Mouse (Mus musculus) stomach, postnatal 0 days (tissue): ENCODE data around the gene Auh. TPM values are rescaled to one million over a fixed set of nuclear protein-coding genes. Genes with fewer than 3 reads are reported as not detected.

Experiments used
- ATAC-seq: fragments of 200-750 bp; cut with Nextera tagmentation; 2 replicates; pipeline ENCODE4 v1.8.0; 2017; ENCODE audit not compliant: low FRiP score, low TSS enrichment
- DNase-seq: peaks from one replicate; pipeline ENCODE4 v3.0.0-alpha.2; 2016; ENCODE audit warnings: low spot score
- H3K27ac ChIP-seq: fragments of 300-500 bp; sonication (generic); replicated peaks from 2 replicates; pipeline ENCODE4 v1.5.1; 2014; ENCODE audit warnings: mild to moderate bottlenecking, control low read depth
- H3K27me3 ChIP-seq: fragments of 300-500 bp; sonication (generic); 2 replicates; pipeline ENCODE4 v1.6.1; 2014; ENCODE audit warnings: low read length; ENCODE audit not compliant: control insufficient read depth, insufficient read depth
- H3K36me3 ChIP-seq: fragments of 300-500 bp; sonication (generic); 2 replicates; pipeline ENCODE4 v1.6.1; 2014; ENCODE audit warnings: low read length, mixed read lengths; ENCODE audit not compliant: control insufficient read depth, insufficient read depth
- H3K4me1 ChIP-seq: fragments of 300-500 bp; sonication (generic); replicated peaks from 2 replicates; pipeline ENCODE4 v1.6.1; 2014; ENCODE audit warnings: antibody characterized with exemption; ENCODE audit not compliant: control insufficient read depth, insufficient read depth
- H3K4me2 ChIP-seq: fragments of 300-500 bp; sonication (generic); replicated peaks from 2 replicates; pipeline ENCODE4 v1.6.1; 2014; ENCODE audit warnings: low read depth, mild to moderate bottlenecking, control low read depth, moderate library complexity
- H3K4me3 ChIP-seq: fragments of 300-500 bp; sonication (generic); 2 replicates; pipeline ENCODE4 v1.5.1; 2014; ENCODE audit warnings: low read depth, low read length, control low read depth
- H3K9ac ChIP-seq: fragments of 300-500 bp; sonication (generic); 2 replicates; pipeline ENCODE4 v1.6.1; 2014; ENCODE audit warnings: mild to moderate bottlenecking, low read length, control low read depth, mixed read lengths
- H3K9me3 ChIP-seq: fragments of 300-500 bp; sonication (generic); 2 replicates; pipeline ENCODE4 v1.6.1; 2016; ENCODE audit warnings: low read length; ENCODE audit not compliant: control insufficient read depth
- CTCF ChIP-seq: IDR thresholded peaks from 2 replicates; pipeline ENCODE4 v1.5.1; 2016; ENCODE audit warnings: antibody characterized with exemption, low read depth, mild to moderate bottlenecking, moderate library complexity
- EP300 ChIP-seq: optimal IDR thresholded peaks from 2 replicates; pipeline ENCODE3; 2016; ENCODE audit warnings: antibody characterized with exemption
- WGBS: fragments of 180-500 bp; shearing (Covaris S2); extraction: QIAGEN DNeasy Blood & Tissue Kit; methylation state at CpG from one replicate; pipeline ENCODE4 v1.1.7; 2014; 5-methylcytosine and 5-hydroxymethylcytosine counted together
- polyA plus RNA-seq: library from polyadenylated mRNA; unstranded; fragments of >200 nt; fragmentation: Nextera tagmentation; extraction: Ambion mirVana; gene quantifications from 2 replicates; pipeline ENCODE4 v1.2.1, GENCODE M21; 2015

Auh gene
- polyA plus RNA-seq, 1 experiment from 2014 or later, result 41.4 TPM

DNA sequence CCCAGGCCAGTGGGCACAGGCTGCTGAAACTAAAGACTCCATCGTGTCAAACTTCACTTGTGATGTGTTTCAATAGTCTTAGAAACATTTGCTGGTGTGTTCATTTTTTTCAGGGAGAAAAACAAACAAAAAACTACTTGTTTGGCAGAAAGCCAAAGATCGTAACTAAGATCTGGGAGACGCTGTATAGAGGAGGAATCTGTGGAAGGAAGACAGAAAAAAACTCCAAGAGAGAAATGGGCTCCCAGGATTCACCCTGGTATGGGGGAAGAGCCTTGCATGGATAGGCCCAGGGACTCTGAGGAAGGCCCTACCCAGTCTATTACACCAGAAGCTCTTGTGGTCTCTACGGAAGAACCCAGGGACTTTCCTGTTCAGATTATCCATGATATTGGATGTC, 123.5 kb downstream of the Auh start:
- Histone ChIP-seq H3K27ac (0 out of 2 replicates have a peak overlapping the region, but pooled peaks have one; percentile 40), H3K4me2 (no peak overlapping the region), H3K27me3 (no peaks in the 10 kb centered on the region), H3K9me3 (no peaks in the 10 kb centered on the region), H3K36me3 (no peaks in the 10 kb centered on the region), H3K4me1 (no peaks in the 10 kb centered on the region; the same call in 1 of the 2 replicates), H3K4me3 (no peak overlapping the region), H3K9ac (no peak overlapping the region)
- no peak for TF ChIP-seq CTCF
- no peak for TF ChIP-seq EP300
- 24% methylated on average over 4 of the region's 4 CpGs for WGBS
- ATAC-seq (peak; percentile 41; the same call in 1 of the 2 replicates), DNase-seq (no peak)

GRCm38 (mm10) chr13:52805581-52805980, 123.9 kb downstream of the Auh start:
- no peaks in the 10 kb centered on the region; the same call in 1 of the 2 replicates for H3K4me1 ChIP-seq
- H3K4me3 ChIP-seq, result no peak overlapping the region
- DNase-seq, result no peak
- no peaks in the 10 kb centered on the region for H3K9me3 ChIP-seq
- peak; percentile 31; the same call in 1 of the 2 replicates for ATAC-seq
- 20% methylated on average over 6 of the region's 6 CpGs for WGBS
- no peak for TF ChIP-seq CTCF
- TF ChIP-seq EP300, result no peak
- H3K9ac ChIP-seq, result no peak overlapping the region
- no peaks in the 10 kb centered on the region for H3K27me3 ChIP-seq
- H3K4me2 ChIP-seq, result no peak overlapping the region
- no peaks in the 10 kb centered on the region for H3K36me3 ChIP-seq
- H3K27ac ChIP-seq, result 0 out of 2 replicates have a peak overlapping the region, but pooled peaks have one; percentile 40

DNA sequence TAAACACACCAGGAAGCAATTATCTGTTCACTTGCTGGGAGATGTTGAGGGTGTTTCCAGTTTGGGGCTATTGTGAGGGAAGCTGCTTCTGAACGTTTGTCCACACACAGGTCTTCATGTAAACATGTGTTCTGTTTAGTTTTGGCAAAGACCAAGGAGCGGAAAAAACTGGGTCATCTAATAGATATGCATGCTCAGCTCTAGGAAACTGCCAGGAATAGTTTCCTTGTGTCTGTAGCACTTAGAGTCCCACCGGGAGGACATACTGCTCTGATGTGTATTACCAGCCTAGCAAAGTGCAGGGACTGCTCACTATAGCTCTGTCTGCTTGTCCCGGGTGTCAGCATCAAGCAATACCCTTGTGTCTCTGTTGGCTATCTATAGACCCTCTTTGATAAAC, 127.0 kb downstream of the Auh start:
- H3K9ac ChIP-seq, result no peak overlapping the region
- TF ChIP-seq EP300 (no peak), CTCF (no peak)
- no peak overlapping the region for H3K4me2 ChIP-seq
- H3K9me3 ChIP-seq, result no peaks in the 10 kb centered on the region
- no peaks in the 10 kb centered on the region for H3K27me3 ChIP-seq
- DNase-seq (no peak), ATAC-seq (0 out of 2 replicates have a peak, but pooled peaks have one; percentile 21)
- no peak overlapping the region for H3K4me3 ChIP-seq
- H3K27ac ChIP-seq, result no peak overlapping the region
- peaks cover 3% of the 10 kb centered on the region; the same call in 1 of the 2 replicates for H3K4me1 ChIP-seq
- WGBS, result 53% methylated on average over 4 of the region's 4 CpGs
- H3K36me3 ChIP-seq, result no peaks in the 10 kb centered on the region

DNA sequence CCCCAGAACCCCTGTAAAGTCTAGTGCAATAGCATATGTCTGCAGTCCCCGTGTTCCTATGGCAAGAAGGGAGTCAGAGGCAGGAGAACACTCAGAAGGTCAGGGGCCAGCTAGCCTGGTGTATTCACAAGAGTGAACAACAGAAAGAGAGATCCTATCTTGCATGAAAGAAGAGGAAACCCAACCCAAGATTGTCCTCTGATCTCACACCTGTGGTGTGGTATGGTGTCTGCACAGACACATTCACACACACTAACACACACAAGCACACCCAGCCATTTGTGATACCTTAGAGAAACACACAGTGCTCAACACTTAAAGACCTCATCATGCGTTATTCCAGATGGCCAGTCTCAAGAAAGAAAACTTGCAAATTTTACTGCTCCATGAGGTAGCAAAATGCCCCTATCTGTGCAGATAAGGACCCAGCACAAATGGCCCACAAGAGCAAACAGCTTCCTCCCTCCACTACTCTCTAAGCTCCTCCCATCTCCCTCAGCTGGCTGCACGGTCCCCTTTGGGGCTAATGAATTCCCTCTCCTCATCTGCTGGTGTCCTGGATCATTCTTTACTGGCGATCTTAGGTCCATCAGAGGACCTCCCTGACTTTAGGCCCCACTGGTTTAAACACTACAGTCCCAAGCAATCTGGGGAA, 128.7 kb downstream of the Auh start:
- DNase-seq (no peak), ATAC-seq (no peak)
- Histone ChIP-seq H3K4me2 (no peak overlapping the region), H3K9me3 (no peaks in the 10 kb centered on the region), H3K36me3 (no peaks in the 10 kb centered on the region), H3K4me3 (no peak overlapping the region), H3K4me1 (peaks cover 3% of the 10 kb centered on the region; the same call in 1 of the 2 replicates), H3K9ac (no peak overlapping the region), H3K27ac (no peak overlapping the region), H3K27me3 (no peaks in the 10 kb centered on the region)
- 46% methylated on average over 4 of the region's 4 CpGs for WGBS
- TF ChIP-seq CTCF (no peak), EP300 (no peak)

DNA sequence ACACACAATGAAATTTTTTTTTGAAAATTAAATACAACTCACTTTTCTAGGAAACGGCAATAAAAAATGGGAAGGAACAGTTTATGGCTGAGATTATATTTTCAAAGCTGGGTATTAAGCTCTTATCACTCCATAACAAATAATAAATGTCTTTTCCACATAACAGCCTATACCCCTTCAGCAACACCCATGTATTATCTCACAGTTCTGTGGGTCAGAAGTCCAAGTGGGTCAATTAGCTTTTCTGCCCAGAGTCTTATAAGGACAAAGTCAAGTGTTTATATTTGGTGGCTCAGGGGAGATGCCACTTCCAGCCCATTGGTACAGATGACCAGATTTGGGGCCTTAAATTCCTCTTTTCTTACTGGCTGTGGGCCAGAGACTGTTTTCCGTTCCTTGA, 129.4 kb downstream of the Auh start:
- no peak for TF ChIP-seq CTCF
- TF ChIP-seq EP300, result no peak
- 47% methylated on average over 2 of the region's 2 CpGs for WGBS
- no peak for ATAC-seq

GRCm38 (mm10) chr13:52794232-52794631, 135.2 kb downstream of the Auh start:
- ATAC-seq (no peak), DNase-seq (no peak)
- H3K9ac ChIP-seq, result no peak overlapping the region
- H3K9me3 ChIP-seq, result no peaks in the 10 kb centered on the region
- no peak overlapping the region for H3K27ac ChIP-seq
- H3K36me3 ChIP-seq, result no peaks in the 10 kb centered on the region
- no peak for TF ChIP-seq EP300
- no peak for TF ChIP-seq CTCF
- H3K4me1 ChIP-seq, result no peaks in the 10 kb centered on the region
- no peak overlapping the region for H3K4me3 ChIP-seq
- WGBS, result 94% methylated on average over 4 of the region's 4 CpGs
- H3K27me3 ChIP-seq, result no peaks in the 10 kb centered on the region
- H3K4me2 ChIP-seq, result no peak overlapping the region

More for the DNA sequence above, 129.4 kb downstream of the Auh start:
- Histone ChIP-seq H3K27me3 (no peaks in the 10 kb centered on the region), H3K9ac (no peak overlapping the region), H3K27ac (no peak overlapping the region), H3K4me1 (0 out of 2 replicates have a peak, but pooled peaks cover 3% of the 10 kb centered on the region), H3K4me3 (no peak overlapping the region), H3K9me3 (no peaks in the 10 kb centered on the region), H3K4me2 (no peak overlapping the region), H3K36me3 (no peaks in the 10 kb centered on the region)
- DNase-seq, result no peak
